Mouse (Mus musculus): ENCODE measurements at regions not wholly inside any gene's neighbourhood (a gene's known extent, or its start where the extent isn't known, plus 50 kb on each side); places are given as distances from the start of the nearest gene placed in this dataset.

- peaks cover 11% of the 10 kb centered on the region; the same call in 1 of the 2 replicates for H3K4me1 ChIP-seq (ENCODE audit: insufficient read depth, low read length)
- H3K27ac ChIP-seq (ENCODE audit: low read length), result no peak overlapping the region
- ATAC-seq (ENCODE audit: low FRiP score, low TSS enrichment), result no peak
- H3K36me3 ChIP-seq (ENCODE audit: insufficient read depth, low read length), result no peaks in the 10 kb centered on the region
- no peaks in the 10 kb centered on the region for H3K27me3 ChIP-seq (ENCODE audit: insufficient read depth, low read length)
- no peak overlapping the region for H3K4me2 ChIP-seq (replicated peaks; ENCODE audit: low read depth, low read length)
- H3K9me3 ChIP-seq (ENCODE audit: low read length), result no peaks in the 10 kb centered on the region
- H3K4me3 ChIP-seq (ENCODE audit: low read length), result no peak overlapping the region
- WGBS, result 75% methylated on average over 17 of the region's 17 CpGs
- H3K9ac ChIP-seq (replicated peaks; ENCODE audit: low read length), result no peak overlapping the region
These were observed 176.3 kb upstream of the Spdye4c start for GRCm38 (mm10) chr2:128414588-128415240.

GRCm38 (mm10) chr2:128416416-128416815 lies 174.6 kb upstream of the Spdye4c start:
- ATAC-seq (ENCODE audit: low FRiP score, low TSS enrichment), result no peak

DNA sequence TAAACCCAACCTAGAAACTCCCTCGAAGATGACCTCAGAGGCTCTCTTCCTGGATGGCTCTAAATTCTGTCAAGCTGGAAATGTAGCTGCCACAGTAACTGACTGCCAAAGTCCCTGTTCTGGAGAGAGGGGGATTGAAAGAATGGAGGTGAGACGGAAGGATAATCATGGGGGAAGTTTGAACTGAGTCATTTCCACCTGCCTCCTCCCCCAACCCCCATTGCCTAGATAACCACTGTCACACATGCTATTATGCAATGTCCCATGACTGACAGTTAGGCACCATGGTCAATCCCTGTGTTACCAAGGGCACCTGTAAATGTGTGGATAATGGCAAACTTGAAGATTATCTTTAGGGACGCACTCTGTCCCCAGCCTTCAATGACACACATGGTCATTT lies 172.0 kb upstream of the Spdye4c start:
- no peaks in the 10 kb centered on the region for H3K4me1 ChIP-seq (ENCODE audit: insufficient read depth, low read length)
- no peak for ATAC-seq (ENCODE audit: low FRiP score, low TSS enrichment)
- no peak overlapping the region for H3K27ac ChIP-seq (ENCODE audit: low read length)
- H3K36me3 ChIP-seq (ENCODE audit: insufficient read depth, low read length), result no peaks in the 10 kb centered on the region
- no peak overlapping the region for H3K4me2 ChIP-seq (replicated peaks; ENCODE audit: low read depth, low read length)
- H3K27me3 ChIP-seq (ENCODE audit: insufficient read depth, low read length), result no peaks in the 10 kb centered on the region
- H3K9me3 ChIP-seq (ENCODE audit: low read length), result no peaks in the 10 kb centered on the region
- no peak overlapping the region for H3K9ac ChIP-seq (replicated peaks; ENCODE audit: low read length)
- WGBS, result 69% methylated on average over 3 of the region's 3 CpGs
- no peak overlapping the region for H3K4me3 ChIP-seq (ENCODE audit: low read length)

More at GRCm38 (mm10) chr2:128416416-128416815, 174.6 kb upstream of the Spdye4c start:
- H3K27me3 ChIP-seq (ENCODE audit: insufficient read depth, low read length), result no peaks in the 10 kb centered on the region
- no peak overlapping the region for H3K9ac ChIP-seq (replicated peaks; ENCODE audit: low read length)
- no peaks in the 10 kb centered on the region for H3K36me3 ChIP-seq (ENCODE audit: insufficient read depth, low read length)
- H3K4me1 ChIP-seq (ENCODE audit: insufficient read depth, low read length), result peaks cover 11% of the 10 kb centered on the region; the same call in 1 of the 2 replicates
- no peak overlapping the region for H3K27ac ChIP-seq (ENCODE audit: low read length)
- H3K4me3 ChIP-seq (ENCODE audit: low read length), result no peak overlapping the region
- no peak overlapping the region for H3K4me2 ChIP-seq (replicated peaks; ENCODE audit: low read depth, low read length)
- WGBS, result 70% methylated on average over 7 of the region's 7 CpGs
- H3K9me3 ChIP-seq (ENCODE audit: low read length), result no peaks in the 10 kb centered on the region

DNA sequence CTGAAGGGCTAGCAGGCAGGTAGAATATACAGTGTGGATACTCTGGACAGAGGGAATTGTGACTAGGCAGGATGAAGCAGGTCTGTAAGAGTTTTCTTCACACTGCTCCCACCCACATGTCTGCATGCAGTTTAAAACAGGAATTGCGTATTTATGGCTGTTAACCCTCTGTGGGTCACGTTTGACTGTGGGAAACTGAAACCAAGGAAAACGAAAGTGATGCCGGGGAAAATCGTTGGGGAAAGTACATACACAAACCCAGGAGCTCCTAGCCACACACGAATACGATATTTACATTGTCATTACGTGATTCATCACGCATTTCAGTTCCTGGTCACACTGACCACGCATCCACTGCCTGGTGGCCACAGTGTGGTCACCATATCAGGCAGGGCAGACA lies 170.6 kb upstream of the Spdye4c start:
- no peak for ATAC-seq (ENCODE audit: low FRiP score, low TSS enrichment)
- no peaks in the 10 kb centered on the region for H3K9me3 ChIP-seq (ENCODE audit: low read length)
- WGBS, result 50% methylated on average over 10 of the region's 10 CpGs
- H3K4me2 ChIP-seq (replicated peaks; ENCODE audit: low read depth, low read length), result no peak overlapping the region
- H3K36me3 ChIP-seq (ENCODE audit: insufficient read depth, low read length), result no peaks in the 10 kb centered on the region
- H3K9ac ChIP-seq (replicated peaks; ENCODE audit: low read length), result no peak overlapping the region
- no peaks in the 10 kb centered on the region for H3K4me1 ChIP-seq (ENCODE audit: insufficient read depth, low read length)
- no peak overlapping the region for H3K4me3 ChIP-seq (ENCODE audit: low read length)
- no peaks in the 10 kb centered on the region for H3K27me3 ChIP-seq (ENCODE audit: insufficient read depth, low read length)
- H3K27ac ChIP-seq (ENCODE audit: low read length), result no peak overlapping the region

- no peak overlapping the region for H3K4me2 ChIP-seq (replicated peaks; ENCODE audit: low read depth, low read length)
- H3K36me3 ChIP-seq (ENCODE audit: insufficient read depth, low read length), result no peaks in the 10 kb centered on the region
- 49% methylated on average over 6 of the region's 6 CpGs for WGBS
These were observed 168.3 kb upstream of the Spdye4c start for GRCm38 (mm10) chr2:128422677-128423076.

GRCm38 (mm10) chr2:128424236-128424635 lies 166.8 kb upstream of the Spdye4c start:
- H3K36me3 ChIP-seq (ENCODE audit: insufficient read depth, low read length), result no peaks in the 10 kb centered on the region
- H3K27me3 ChIP-seq (ENCODE audit: insufficient read depth, low read length), result no peaks in the 10 kb centered on the region
- H3K9ac ChIP-seq (replicated peaks; ENCODE audit: low read length), result no peak overlapping the region
- 54% methylated on average over 7 of the region's 7 CpGs for WGBS
- H3K9me3 ChIP-seq (ENCODE audit: low read length), result no peaks in the 10 kb centered on the region
- peaks cover 20% of the 10 kb centered on the region for H3K4me1 ChIP-seq (ENCODE audit: insufficient read depth, low read length)
- H3K4me3 ChIP-seq (ENCODE audit: low read length), result no peak overlapping the region
- no peak overlapping the region for H3K4me2 ChIP-seq (replicated peaks; ENCODE audit: low read depth, low read length)
- no peak for ATAC-seq (ENCODE audit: low FRiP score, low TSS enrichment)
- no peak overlapping the region for H3K27ac ChIP-seq (ENCODE audit: low read length)

More at GRCm38 (mm10) chr2:128422677-128423076, 168.3 kb upstream of the Spdye4c start:
- Histone ChIP-seq H3K4me3 (ENCODE audit: low read length) (no peak overlapping the region), H3K27ac (ENCODE audit: low read length) (no peak overlapping the region), H3K9ac (replicated peaks; ENCODE audit: low read length) (no peak overlapping the region), H3K27me3 (ENCODE audit: insufficient read depth, low read length) (no peaks in the 10 kb centered on the region), H3K9me3 (ENCODE audit: low read length) (no peaks in the 10 kb centered on the region), H3K4me1 (ENCODE audit: insufficient read depth, low read length) (peaks cover 5% of the 10 kb centered on the region; the same call in 1 of the 2 replicates)
- no peak for ATAC-seq (ENCODE audit: low FRiP score, low TSS enrichment)

GRCm38 (mm10) chr2:128427181-128427880 lies 163.7 kb upstream of the Spdye4c start:
- no peaks in the 10 kb centered on the region for H3K36me3 ChIP-seq (ENCODE audit: insufficient read depth, low read length)
- ATAC-seq (ENCODE audit: low FRiP score, low TSS enrichment), result no peak
- H3K27ac ChIP-seq (ENCODE audit: low read length), result no peak overlapping the region
- peak overlapping the region; percentile 27 for H3K4me2 ChIP-seq (replicated peaks; ENCODE audit: low read depth, low read length)
- peaks cover 27% of the 10 kb centered on the region for H3K4me1 ChIP-seq (ENCODE audit: insufficient read depth, low read length)
- no peaks in the 10 kb centered on the region for H3K9me3 ChIP-seq (ENCODE audit: low read length)
- no peaks in the 10 kb centered on the region for H3K27me3 ChIP-seq (ENCODE audit: insufficient read depth, low read length)
- 85% methylated on average over 6 of the region's 6 CpGs for WGBS
- no peak overlapping the region for H3K9ac ChIP-seq (replicated peaks; ENCODE audit: low read length)
- no peak overlapping the region for H3K4me3 ChIP-seq (ENCODE audit: low read length)

DNA sequence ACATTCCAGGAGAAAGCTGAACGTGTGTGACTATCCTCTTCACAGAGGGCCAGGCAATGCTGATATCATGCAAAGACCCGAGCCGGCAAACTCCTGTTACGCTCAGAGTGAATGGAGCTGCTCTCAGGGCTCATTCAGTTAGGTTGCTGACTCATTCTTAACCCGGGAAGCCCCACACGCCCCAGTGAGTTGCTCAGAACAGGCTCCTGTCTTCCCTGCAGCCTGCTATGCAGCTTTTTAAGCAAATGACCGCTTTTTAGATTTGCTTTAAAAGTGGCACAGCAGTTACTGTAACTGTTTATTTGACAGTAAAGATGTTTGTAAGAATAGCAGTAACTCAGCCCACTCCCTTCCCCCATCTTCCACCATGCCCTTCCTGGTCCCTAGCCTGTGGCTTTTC lies 162.9 kb upstream of the Spdye4c start:
- Histone ChIP-seq H3K4me2 (replicated peaks; ENCODE audit: low read depth, low read length) (peak overlapping the region; percentile 27), H3K4me1 (ENCODE audit: insufficient read depth, low read length) (peaks cover 27% of the 10 kb centered on the region), H3K27me3 (ENCODE audit: insufficient read depth, low read length) (no peaks in the 10 kb centered on the region), H3K9me3 (ENCODE audit: low read length) (no peaks in the 10 kb centered on the region), H3K4me3 (ENCODE audit: low read length) (peak overlapping the region; percentile 26; the same call in 1 of the 2 replicates), H3K27ac (ENCODE audit: low read length) (peak overlapping the region; percentile 9; the same call in 1 of the 2 replicates), H3K9ac (replicated peaks; ENCODE audit: low read length) (peak overlapping the region; percentile 62; the same call in 1 of the 2 replicates), H3K36me3 (ENCODE audit: insufficient read depth, low read length) (no peaks in the 10 kb centered on the region)
- ATAC-seq (ENCODE audit: low FRiP score, low TSS enrichment), result 0 out of 2 replicates have a peak, but pooled peaks have one; percentile 39
- whole genome bisulfite sequencing, result 8% methylated on average over 7 of the region's 7 CpGs

GRCm38 (mm10) chr2:128428651-128429633 lies 162.1 kb upstream of the Spdye4c start:
- Histone ChIP-seq H3K4me3 (ENCODE audit: low read length) (peak overlapping the region; percentile 26), H3K9me3 (ENCODE audit: low read length) (no peaks in the 10 kb centered on the region), H3K36me3 (ENCODE audit: insufficient read depth, low read length) (no peaks in the 10 kb centered on the region), H3K4me1 (ENCODE audit: insufficient read depth, low read length) (peaks cover 27% of the 10 kb centered on the region), H3K27ac (ENCODE audit: low read length) (peak overlapping the region; percentile 64), H3K9ac (replicated peaks; ENCODE audit: low read length) (peak overlapping the region; percentile 62; the same call in 1 of the 2 replicates), H3K4me2 (replicated peaks; ENCODE audit: low read depth, low read length) (peak overlapping the region; percentile 27), H3K27me3 (ENCODE audit: insufficient read depth, low read length) (no peaks in the 10 kb centered on the region)
- peak; percentile 43; the same call in 1 of the 2 replicates for ATAC-seq (ENCODE audit: low FRiP score, low TSS enrichment)
- WGBS, result 35% methylated on average over 18 of the region's 18 CpGs
